Mouse (Mus musculus) B cell, adult 2 months (primary cell): ENCODE measurements at regions not wholly inside any gene's neighbourhood (a gene's known extent, or its start where the extent isn't known, plus 50 kb on each side); places are given as distances from the start of the nearest gene placed in this dataset.

Experiments
- DNase-seq, 2 experiments: peaks; one replicate each; pipeline ENCODE4 v3.0.0; 2022

DNA sequence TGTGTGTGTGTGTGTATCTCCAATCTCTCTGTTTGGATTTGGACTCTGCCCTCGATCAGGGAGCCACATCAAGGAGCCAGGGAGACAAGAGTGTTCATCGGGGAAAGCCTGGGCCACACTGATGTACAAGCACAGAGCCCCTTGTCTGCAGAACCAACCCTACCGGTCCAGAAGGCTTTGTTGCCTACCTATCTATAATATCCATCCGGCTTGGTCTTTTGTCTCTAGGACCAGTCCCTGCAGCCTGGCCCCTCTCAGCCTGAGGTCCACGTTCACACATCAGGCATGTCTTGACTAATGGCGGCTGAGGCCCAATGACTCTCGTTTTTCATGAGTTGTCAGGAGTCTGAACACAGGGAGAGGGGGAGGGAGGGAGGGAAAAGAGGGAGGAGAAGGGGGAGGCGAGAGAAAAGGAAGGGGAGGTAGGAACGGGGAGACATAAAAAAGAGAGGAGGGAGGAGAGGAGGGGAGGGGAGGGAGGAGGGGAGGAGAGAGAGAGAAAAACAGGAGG, 64.7 kb downstream of the Cmpk2 start:
- no peak for DNase-seq

DNA sequence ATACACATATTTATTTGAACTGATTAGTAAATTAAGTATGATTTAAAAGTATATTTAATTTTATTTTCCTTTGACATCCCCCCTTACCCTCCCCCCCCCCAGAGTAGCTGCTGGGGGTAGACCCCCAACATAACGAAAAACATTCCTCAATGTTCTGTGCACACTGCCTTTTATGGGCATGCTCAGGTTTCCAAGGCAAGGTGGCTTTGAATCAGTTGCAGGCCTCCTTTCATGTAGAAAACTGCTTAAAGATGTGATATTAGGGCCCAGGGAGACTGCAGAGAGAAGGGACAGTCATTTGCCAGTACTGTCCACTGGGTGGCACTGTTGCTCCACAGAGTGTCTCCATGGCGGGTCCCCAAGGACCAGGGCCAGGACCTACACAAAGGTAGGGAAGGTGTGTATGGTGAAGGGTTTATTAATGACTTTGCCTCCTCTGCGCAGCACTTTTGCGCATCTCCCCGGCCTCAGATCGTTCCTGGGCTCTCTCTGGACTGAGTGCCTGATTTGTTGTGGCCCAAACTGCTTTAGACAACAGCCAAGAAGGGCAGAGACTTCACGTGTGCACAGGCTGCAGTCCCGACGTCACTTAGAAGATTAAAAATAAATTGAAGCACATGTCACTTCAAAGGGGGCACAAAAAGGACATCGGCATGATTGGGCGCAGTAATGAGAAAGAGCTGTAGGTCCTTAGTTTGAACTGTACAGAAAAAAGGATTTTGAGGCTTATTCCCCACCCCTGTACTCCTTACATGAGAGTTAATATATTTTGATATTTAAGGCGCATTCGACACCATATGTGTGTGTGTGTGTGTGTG, 64.0 kb downstream of the Cmpk2 start:
- peak; percentile 66 to 67 for DNase-seq

DNA sequence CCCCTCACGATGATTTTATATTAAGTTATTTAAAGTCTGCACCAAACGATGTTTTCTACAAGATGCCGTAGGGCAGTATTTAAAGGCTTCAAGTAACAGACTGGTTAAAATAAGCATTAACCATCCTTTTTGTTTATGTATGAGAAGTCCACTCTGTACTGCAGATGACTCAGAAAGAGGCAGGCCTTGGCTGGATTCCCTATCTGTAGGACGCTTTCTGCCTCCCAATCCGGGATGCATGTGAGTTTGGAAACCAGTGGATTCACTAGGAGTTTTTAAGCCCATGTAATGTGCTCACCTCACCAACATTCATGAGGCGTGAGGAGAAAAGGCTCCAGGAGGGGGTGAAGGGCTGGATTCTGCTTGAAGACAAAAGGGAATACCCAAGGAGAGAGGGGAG, 63.1 kb downstream of the Cmpk2 start:
- DNase-seq = no peak
